Mouse (Mus musculus) cerebellum, adult 2 months (tissue): Measurements from ENCODE around the gene Ttll11.

Experiments used
- CTCF ChIP-seq: fragments of 200-500 bp; IDR thresholded peaks from 2 replicates; pipeline ENCODE4 v1.5.1; 2011; ENCODE audit warnings: low read depth, mild to moderate bottlenecking, control low read depth, low read length, moderate library complexity, borderline replicate concordance; ENCODE audit not compliant: insufficient read depth
- POLR2A ChIP-seq: fragments of 200-500 bp; IDR thresholded peaks from 2 replicates; pipeline ENCODE4 v1.6.1; 2011; ENCODE audit warnings: low read length, control low read depth, borderline replicate concordance; ENCODE audit not compliant: insufficient read depth

DNA sequence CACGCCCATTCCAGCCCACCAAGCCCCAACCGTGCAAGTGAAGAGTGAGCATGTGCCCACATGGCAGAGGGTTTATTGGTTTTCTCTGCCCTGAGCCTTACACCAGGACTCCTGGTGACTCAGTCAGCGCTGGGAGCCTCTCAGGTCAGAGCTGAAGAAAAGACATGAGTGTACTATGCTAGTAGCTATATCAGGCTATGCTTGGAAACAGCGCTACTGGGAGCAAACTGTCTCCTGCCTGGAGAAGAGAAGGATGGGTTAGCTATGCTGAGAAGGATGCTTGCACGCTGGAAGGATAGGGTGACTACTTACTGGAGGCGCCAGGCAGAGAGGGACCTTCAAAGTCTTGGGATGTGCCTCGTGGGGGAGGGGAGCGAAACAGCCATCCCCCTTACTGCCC, 30.9 kb upstream of the Ttll11 start:
- TF ChIP-seq CTCF (no peak), POLR2A (no peak)
